Mouse (Mus musculus) small intestine, adult 2 months (tissue): Measurements from ENCODE around the gene Gm17490.

Source experiments
- CTCF ChIP-seq: fragments of 200-500 bp; IDR thresholded peaks from 2 replicates; pipeline ENCODE4 v1.5.1; 2012; ENCODE audit warnings: low read depth, mild to moderate bottlenecking, control low read depth, inconsistent platforms, low read length, moderate library complexity, mixed read lengths; ENCODE audit not compliant: insufficient replicate concordance, insufficient read length; ENCODE audit errors: extremely low read depth
- POLR2A ChIP-seq: fragments of 200-500 bp; IDR thresholded peaks from 2 replicates; pipeline ENCODE4 v1.6.1; 2012; ENCODE audit warnings: low read depth, mild to moderate bottlenecking, control low read depth, inconsistent platforms, low read length, moderate library complexity

- TF ChIP-seq CTCF (no peak), POLR2A (no peak)
Observed at GRCm38 (mm10) chr2:11604911-11605310, 21.2 kb downstream of the Gm17490 start.
